Mouse (Mus musculus): ENCODE measurements around the gene Jkamp.

GRCm38 (mm10) chr12:72083265-72083664 is 2.1 kb upstream of the Jkamp start:
- TF ChIP-seq HCFC1 (IDR thresholded peaks at IDR 0.05; ENCODE audit: borderline replicate concordance, insufficient read depth, low read length): no peak
- no peak for TF ChIP-seq MAFK (IDR thresholded peaks at IDR 0.05; ENCODE audit: insufficient read depth, low read depth, low read length)
- no peak for TF ChIP-seq ZNF384 (IDR thresholded peaks at IDR 0.05; ENCODE audit: low read depth, low read length)
- TF ChIP-seq CHD2 (IDR thresholded peaks at IDR 0.05; ENCODE audit: low read depth, low read length): no peak
- no peak for TF ChIP-seq ZC3H11A (IDR thresholded peaks at IDR 0.05; ENCODE audit: borderline replicate concordance, low read depth, low read length)
